Mouse (Mus musculus): ENCODE data around the gene Nr5a2. TPM values are rescaled to one million over a fixed set of nuclear protein-coding genes. Genes with fewer than 3 reads are reported as not detected.

Gene Nr5a2
- polyA plus RNA-seq, 1 experiment from 2014 or later: 0.17 TPM

DNA sequence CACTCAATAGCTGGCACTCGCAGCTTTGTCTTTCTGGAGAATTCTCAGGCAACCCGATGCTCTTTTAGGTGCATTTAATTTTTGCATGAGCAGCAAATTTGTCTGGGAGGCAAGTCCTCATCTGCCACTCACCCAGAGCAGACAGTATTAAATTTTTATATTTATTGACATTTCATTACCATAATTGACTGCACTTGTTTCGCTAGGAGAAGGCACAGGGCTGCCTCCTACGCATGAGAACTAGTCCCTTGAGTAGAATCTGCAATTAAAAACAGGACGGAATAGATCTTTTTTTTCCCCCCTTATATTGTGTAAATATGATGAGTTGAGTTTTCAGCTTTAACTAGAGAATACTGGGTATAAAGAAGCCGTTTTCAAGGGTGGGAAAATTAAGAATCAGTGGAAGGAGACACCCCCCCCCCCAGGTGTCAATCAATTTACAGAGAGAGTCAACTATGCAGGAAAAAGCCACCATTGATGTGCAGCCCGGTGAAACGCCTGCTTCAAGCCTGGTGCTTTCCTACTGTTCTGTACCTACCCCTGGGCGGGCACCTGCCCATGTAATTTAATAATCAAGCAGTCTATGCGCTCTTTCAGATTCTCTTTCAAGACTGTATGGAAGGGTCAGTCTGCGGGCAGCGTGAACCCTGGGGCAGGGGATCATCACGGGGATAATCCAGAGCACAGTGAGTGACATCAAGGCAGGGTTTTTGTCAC, 76.6 kb downstream of the Nr5a2 start:
- H3K27me3 ChIP-seq (replicated peaks; ENCODE audit: control insufficient read depth, insufficient read depth, low read length): no peaks in the 10 kb centered on the region
- DNase-seq (ENCODE audit: low spot score) (peak; percentile 10), ATAC-seq (no peak)
- 0 out of 2 replicates have a peak, but pooled peaks cover 3% of the 10 kb centered on the region for H3K4me1 ChIP-seq (ENCODE audit: control insufficient read depth, insufficient read depth, low read length)
- no peak overlapping the region for H3K4me3 ChIP-seq (ENCODE audit: low read depth, low read length)
- H3K9me3 ChIP-seq (replicated peaks; ENCODE audit: control insufficient read depth, low read length): no peaks in the 10 kb centered on the region
- H3K36me3 ChIP-seq (ENCODE audit: control insufficient read depth, insufficient read depth, low read length): no peaks in the 10 kb centered on the region
- 78% methylated on average over 13 of the region's 13 CpGs for WGBS
- H3K27ac ChIP-seq (ENCODE audit: low read depth, low read length): no peak overlapping the region
- no peak overlapping the region for H3K4me2 ChIP-seq (ENCODE audit: low read length)
- H3K9ac ChIP-seq (ENCODE audit: low read length): no peak overlapping the region

- Histone ChIP-seq H3K9ac (ENCODE audit: low read length) (no peak overlapping the region), H3K27me3 (replicated peaks; ENCODE audit: control insufficient read depth, insufficient read depth, low read length) (no peaks in the 10 kb centered on the region), H3K36me3 (ENCODE audit: control insufficient read depth, insufficient read depth, low read length) (no peaks in the 10 kb centered on the region), H3K4me1 (ENCODE audit: control insufficient read depth, insufficient read depth, low read length) (no peaks in the 10 kb centered on the region), H3K4me3 (ENCODE audit: low read depth, low read length) (no peak overlapping the region), H3K9me3 (replicated peaks; ENCODE audit: control insufficient read depth, low read length) (no peaks in the 10 kb centered on the region), H3K27ac (ENCODE audit: low read depth, low read length) (no peak overlapping the region), H3K4me2 (ENCODE audit: low read length) (no peak overlapping the region)
- DNase-seq (ENCODE audit: low spot score): no peak
- 92% methylated on average over 8 of the region's 8 CpGs for WGBS
- no peak for ATAC-seq
Observed at GRCm38 (mm10) chr1:136880260-136880659, 80.0 kb downstream of the Nr5a2 start.

GRCm38 (mm10) chr1:136875006-136875405, 85.2 kb downstream of the Nr5a2 start:
- no peaks in the 10 kb centered on the region for H3K9me3 ChIP-seq (replicated peaks; ENCODE audit: control insufficient read depth, low read length)
- no peaks in the 10 kb centered on the region for H3K4me1 ChIP-seq (ENCODE audit: control insufficient read depth, insufficient read depth, low read length)
- H3K9ac ChIP-seq (ENCODE audit: low read length): no peak overlapping the region
- DNase-seq (ENCODE audit: low spot score) (no peak), ATAC-seq (no peak)
- 94% methylated on average over 3 of the region's 3 CpGs for WGBS
- H3K27ac ChIP-seq (ENCODE audit: low read depth, low read length): no peak overlapping the region
- H3K27me3 ChIP-seq (replicated peaks; ENCODE audit: control insufficient read depth, insufficient read depth, low read length): no peaks in the 10 kb centered on the region
- H3K4me3 ChIP-seq (ENCODE audit: low read depth, low read length): no peak overlapping the region
- H3K36me3 ChIP-seq (ENCODE audit: control insufficient read depth, insufficient read depth, low read length): no peaks in the 10 kb centered on the region
- no peak overlapping the region for H3K4me2 ChIP-seq (ENCODE audit: low read length)

DNA sequence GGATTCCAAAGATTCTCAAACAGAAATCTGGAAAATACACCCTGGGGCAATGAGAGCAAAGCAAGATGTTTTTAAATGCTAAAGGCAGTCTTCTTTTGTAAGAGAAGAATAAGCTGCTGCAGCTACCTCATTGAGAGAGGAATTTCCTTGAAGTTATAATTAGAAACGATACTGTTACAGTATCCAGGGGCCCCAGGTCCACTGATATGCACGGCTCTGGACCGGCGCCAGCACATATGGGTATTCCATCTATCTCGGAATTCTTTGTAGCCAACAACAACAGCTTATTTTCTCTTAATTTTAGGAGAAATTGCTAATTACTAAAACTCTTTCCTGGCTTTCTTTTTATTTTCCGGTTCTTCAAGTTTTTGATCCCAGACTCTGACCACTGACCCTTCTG, 91.3 kb downstream of the Nr5a2 start:
- 66% methylated on average over 6 of the region's 6 CpGs for WGBS

GRCm38 (mm10) chr1:136868285-136868684, 92.0 kb downstream of the Nr5a2 start:
- Histone ChIP-seq H3K4me3 (ENCODE audit: low read depth, low read length) (no peak overlapping the region), H3K27ac (ENCODE audit: low read depth, low read length) (no peak overlapping the region), H3K9me3 (replicated peaks; ENCODE audit: control insufficient read depth, low read length) (no peaks in the 10 kb centered on the region), H3K36me3 (ENCODE audit: control insufficient read depth, insufficient read depth, low read length) (no peaks in the 10 kb centered on the region), H3K4me2 (ENCODE audit: low read length) (no peak overlapping the region), H3K27me3 (replicated peaks; ENCODE audit: control insufficient read depth, insufficient read depth, low read length) (no peaks in the 10 kb centered on the region), H3K4me1 (ENCODE audit: control insufficient read depth, insufficient read depth, low read length) (no peaks in the 10 kb centered on the region), H3K9ac (ENCODE audit: low read length) (no peak overlapping the region)
- DNase-seq (ENCODE audit: low spot score) (no peak), ATAC-seq (no peak)
- WGBS: 84% methylated on average over 5 of the region's 5 CpGs

More for the DNA sequence above, 91.3 kb downstream of the Nr5a2 start:
- Histone ChIP-seq H3K9me3 (replicated peaks; ENCODE audit: control insufficient read depth, low read length) (no peaks in the 10 kb centered on the region), H3K4me1 (ENCODE audit: control insufficient read depth, insufficient read depth, low read length) (no peaks in the 10 kb centered on the region), H3K27ac (ENCODE audit: low read depth, low read length) (no peak overlapping the region), H3K4me2 (ENCODE audit: low read length) (no peak overlapping the region), H3K9ac (ENCODE audit: low read length) (no peak overlapping the region), H3K27me3 (replicated peaks; ENCODE audit: control insufficient read depth, insufficient read depth, low read length) (no peaks in the 10 kb centered on the region), H3K4me3 (ENCODE audit: low read depth, low read length) (no peak overlapping the region), H3K36me3 (ENCODE audit: control insufficient read depth, insufficient read depth, low read length) (no peaks in the 10 kb centered on the region)
- ATAC-seq: no peak
- peak; percentile 8 for DNase-seq (ENCODE audit: low spot score)

GRCm38 (mm10) chr1:136866481-136867092, 93.7 kb downstream of the Nr5a2 start:
- Histone ChIP-seq H3K27me3 (replicated peaks; ENCODE audit: control insufficient read depth, insufficient read depth, low read length) (no peaks in the 10 kb centered on the region), H3K9me3 (replicated peaks; ENCODE audit: control insufficient read depth, low read length) (no peaks in the 10 kb centered on the region), H3K36me3 (ENCODE audit: control insufficient read depth, insufficient read depth, low read length) (no peaks in the 10 kb centered on the region), H3K4me2 (ENCODE audit: low read length) (no peak overlapping the region), H3K27ac (ENCODE audit: low read depth, low read length) (no peak overlapping the region), H3K9ac (ENCODE audit: low read length) (no peak overlapping the region), H3K4me1 (ENCODE audit: control insufficient read depth, insufficient read depth, low read length) (no peaks in the 10 kb centered on the region), H3K4me3 (ENCODE audit: low read depth, low read length) (no peak overlapping the region)
- no peak for ATAC-seq
- 68% methylated on average over 9 of the region's 9 CpGs for WGBS
- DNase-seq (ENCODE audit: low spot score): no peak

DNA sequence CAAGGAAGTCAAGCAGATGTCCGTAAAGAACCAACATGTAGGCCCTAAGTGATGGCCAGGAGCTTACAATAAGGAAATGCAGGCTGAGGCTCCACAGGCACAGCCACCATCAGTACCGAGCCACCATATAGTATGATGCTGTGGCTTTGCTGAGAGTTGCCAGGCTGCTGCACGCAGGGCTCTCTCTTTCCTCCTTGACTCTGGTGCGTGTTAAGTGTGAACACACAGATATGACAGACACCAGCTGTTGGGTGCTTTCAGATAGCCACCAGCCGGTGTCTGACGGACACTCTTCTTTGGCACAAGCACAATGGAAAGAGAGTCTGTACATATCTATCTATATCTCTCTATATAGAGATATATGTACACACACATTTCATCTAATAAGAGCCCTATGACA, 97.0 kb downstream of the Nr5a2 start:
- Histone ChIP-seq H3K27me3 (replicated peaks; ENCODE audit: control insufficient read depth, insufficient read depth, low read length) (no peaks in the 10 kb centered on the region), H3K9me3 (replicated peaks; ENCODE audit: control insufficient read depth, low read length) (no peaks in the 10 kb centered on the region), H3K4me1 (ENCODE audit: control insufficient read depth, insufficient read depth, low read length) (no peaks in the 10 kb centered on the region), H3K4me3 (ENCODE audit: low read depth, low read length) (no peak overlapping the region), H3K27ac (ENCODE audit: low read depth, low read length) (no peak overlapping the region), H3K36me3 (ENCODE audit: control insufficient read depth, insufficient read depth, low read length) (no peaks in the 10 kb centered on the region), H3K9ac (ENCODE audit: low read length) (no peak overlapping the region), H3K4me2 (ENCODE audit: low read length) (no peak overlapping the region)
- 89% methylated on average over 6 of the region's 6 CpGs for WGBS
- DNase-seq (ENCODE audit: low spot score) (no peak), ATAC-seq (no peak)

- 67% methylated on average over 4 of the region's 4 CpGs for WGBS
- Histone ChIP-seq H3K36me3 (ENCODE audit: control insufficient read depth, insufficient read depth, low read length) (no peaks in the 10 kb centered on the region), H3K4me2 (ENCODE audit: low read length) (no peak overlapping the region), H3K27me3 (replicated peaks; ENCODE audit: control insufficient read depth, insufficient read depth, low read length) (no peaks in the 10 kb centered on the region), H3K4me3 (ENCODE audit: low read depth, low read length) (no peak overlapping the region), H3K9ac (ENCODE audit: low read length) (no peak overlapping the region), H3K9me3 (replicated peaks; ENCODE audit: control insufficient read depth, low read length) (no peaks in the 10 kb centered on the region), H3K4me1 (ENCODE audit: control insufficient read depth, insufficient read depth, low read length) (no peaks in the 10 kb centered on the region), H3K27ac (ENCODE audit: low read depth, low read length) (no peak overlapping the region)
- ATAC-seq (no peak), DNase-seq (ENCODE audit: low spot score) (no peak)
Observed at GRCm38 (mm10) chr1:136859454-136859853, 100.8 kb downstream of the Nr5a2 start.

DNA sequence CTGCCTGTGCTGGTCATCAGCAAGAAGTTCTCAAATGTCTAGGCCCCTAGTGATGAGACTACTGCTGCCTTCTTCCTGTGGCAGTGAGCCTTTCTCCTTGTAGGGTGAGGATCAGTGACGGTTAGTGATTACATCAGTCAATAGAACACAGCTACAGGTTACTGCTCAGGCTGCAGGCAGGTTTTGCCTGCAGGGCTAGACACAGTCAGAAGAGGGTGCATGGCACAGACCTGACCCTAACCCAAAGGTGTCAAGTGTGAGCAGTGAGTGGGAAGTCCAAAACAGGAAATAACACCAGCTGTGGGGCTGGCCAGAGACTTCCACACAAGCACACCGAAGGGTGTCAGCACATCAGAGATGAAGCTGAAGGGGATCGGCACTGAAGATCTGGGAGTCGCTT, 101.5 kb downstream of the Nr5a2 start:
- Histone ChIP-seq H3K27me3 (replicated peaks; ENCODE audit: control insufficient read depth, insufficient read depth, low read length) (no peaks in the 10 kb centered on the region), H3K9me3 (replicated peaks; ENCODE audit: control insufficient read depth, low read length) (no peaks in the 10 kb centered on the region), H3K4me1 (ENCODE audit: control insufficient read depth, insufficient read depth, low read length) (no peaks in the 10 kb centered on the region), H3K36me3 (ENCODE audit: control insufficient read depth, insufficient read depth, low read length) (no peaks in the 10 kb centered on the region), H3K4me2 (ENCODE audit: low read length) (no peak overlapping the region), H3K4me3 (ENCODE audit: low read depth, low read length) (no peak overlapping the region), H3K9ac (ENCODE audit: low read length) (no peak overlapping the region), H3K27ac (ENCODE audit: low read depth, low read length) (no peak overlapping the region)
- ATAC-seq (no peak), DNase-seq (ENCODE audit: low spot score) (no peak)
- 85% methylated on average over 4 of the region's 4 CpGs for WGBS
